Mouse (Mus musculus) MEL (cell line): ENCODE data around the gene Mchr1. TPM values are rescaled to one million over a fixed set of nuclear protein-coding genes. Genes with fewer than 3 reads are reported as not detected.

ENCODE experiments used
- DNase-seq: peaks from one replicate; pipeline ENCODE4 v3.0.0; 2011; ENCODE audit warnings: low read depth, low spot score
- H3K27ac ChIP-seq: 2 replicates; pipeline ENCODE4 v1.5.1; 2012; ENCODE audit warnings: low read depth, mild to moderate bottlenecking, control low read depth, low read length, moderate library complexity; ENCODE audit not compliant: control insufficient read depth
- H3K27me3 ChIP-seq, 2 experiments: fragments of 150-350 bp in 1 of 2; sonication (generic) in 1 of 2; 2 replicates each; pipeline ENCODE4 v1.6.1; 2012; ENCODE audit warnings: low read length in 2 of 2, mild to moderate bottlenecking in 2 of 2, improper control_type of control experiment in 1 of 2, moderate library complexity in 1 of 2; ENCODE audit not compliant: insufficient read depth in 2 of 2, control insufficient read depth in 1 of 2
- H3K36me3 ChIP-seq, 2 experiments: 2 replicates each; pipeline ENCODE4 v1.6.1; 2012 to 2014; ENCODE audit warnings: low read length in 2 of 2, improper control_type of control experiment in 1 of 2, inconsistent platforms in 1 of 2, mild to moderate bottlenecking in 1 of 2; ENCODE audit not compliant: insufficient read depth in 2 of 2, control insufficient read depth in 1 of 2
- H3K4me1 ChIP-seq, 2 experiments: fragments of 150-350 bp in 1 of 2; sonication (generic) in 1 of 2; 2 replicates each; pipeline ENCODE4 v1.6.1; 2012; ENCODE audit warnings: low read length in 2 of 2, improper control_type of control experiment in 1 of 2, mild to moderate bottlenecking in 1 of 2; ENCODE audit not compliant: insufficient read depth in 2 of 2, control insufficient read depth in 1 of 2
- H3K4me3 ChIP-seq, 2 experiments: fragments of 150-350 bp in 1 of 2; sonication (generic) in 1 of 2; 2 replicates each; pipeline ENCODE4 v1.5.1; 2012; ENCODE audit warnings: low read depth in 2 of 2, low read length in 2 of 2, mild to moderate bottlenecking in 2 of 2, moderate library complexity in 2 of 2, control low read depth in 1 of 2, improper control_type of control experiment in 1 of 2; ENCODE audit not compliant: control insufficient read depth in 1 of 2, insufficient read depth in 1 of 2
- H3K79me2 ChIP-seq: 2 replicates; pipeline ENCODE4 v1.6.1; 2012; ENCODE audit warnings: mild to moderate bottlenecking, low read length, moderate library complexity; ENCODE audit not compliant: control insufficient read depth, poor library complexity, insufficient read depth
- H3K9ac ChIP-seq: 2 replicates; pipeline ENCODE4 v1.6.1; 2012; ENCODE audit warnings: low read depth, mild to moderate bottlenecking, control low read depth, low read length, moderate library complexity; ENCODE audit not compliant: control insufficient read depth, poor library complexity, severe bottlenecking
- H3K9me3 ChIP-seq: fragments of 150-350 bp; sonication (generic); replicated peaks from 2 replicates; pipeline ENCODE4 v1.6.1; 2012; ENCODE audit warnings: mild to moderate bottlenecking, low read length, improper control_type of control experiment, moderate library complexity; ENCODE audit not compliant: insufficient read depth
- CHD2 ChIP-seq: IDR thresholded peaks from 2 replicates; pipeline ENCODE4 v1.6.1; 2011; ENCODE audit warnings: low read length, improper control_type of control experiment
- CTCF ChIP-seq, 3 experiments: IDR thresholded peaks in 2 of 3; conservative IDR thresholded peaks in 1 of 3; 2 replicates each; pipeline ENCODE4 v1.5.1; 2011 to 2012; ENCODE audit warnings: low read length in 3 of 3, low read depth in 2 of 3, mild to moderate bottlenecking in 2 of 3, improper control_type of control experiment in 1 of 3, inconsistent platforms in 1 of 3, mixed read lengths in 1 of 3, moderate library complexity in 1 of 3; ENCODE audit not compliant: control insufficient read depth in 1 of 3, insufficient read depth in 1 of 3, poor library complexity in 1 of 3, severe bottlenecking in 1 of 3
- E2F4 ChIP-seq: IDR thresholded peaks from 2 replicates; pipeline ENCODE4 v1.6.1; 2011; ENCODE audit warnings: low read depth, low read length, improper control_type of control experiment, borderline replicate concordance
- ELF1 ChIP-seq: IDR thresholded peaks from 2 replicates; pipeline ENCODE4 v1.6.1; 2014; ENCODE audit warnings: low read depth, mild to moderate bottlenecking, inconsistent platforms, low read length, improper control_type of control experiment, moderate library complexity
- ETS1 ChIP-seq: IDR thresholded peaks from 2 replicates; pipeline ENCODE4 v1.6.1; 2012; ENCODE audit warnings: low read depth, mild to moderate bottlenecking, inconsistent platforms, low read length, improper control_type of control experiment, moderate library complexity
- MAZ ChIP-seq: IDR thresholded peaks from 2 replicates; pipeline ENCODE4 v1.6.1; 2012; ENCODE audit warnings: low read depth, mild to moderate bottlenecking, inconsistent platforms, low read length, improper control_type of control experiment
- MEF2A ChIP-seq: IDR thresholded peaks from 2 replicates; pipeline ENCODE4 v1.6.1; 2014; ENCODE audit warnings: low read depth, mild to moderate bottlenecking, inconsistent platforms, low read length, improper control_type of control experiment; ENCODE audit not compliant: poor library complexity, insufficient replicate concordance, severe bottlenecking; ENCODE audit errors: extremely low read depth
- MXI1 ChIP-seq: IDR thresholded peaks from 2 replicates; pipeline ENCODE4 v1.6.1; 2011; ENCODE audit warnings: mild to moderate bottlenecking, low read depth, low read length, improper control_type of control experiment
- NRF1 ChIP-seq: IDR thresholded peaks from 2 replicates; pipeline ENCODE4 v1.6.1; 2014; ENCODE audit warnings: low read depth, mild to moderate bottlenecking, inconsistent platforms, low read length, improper control_type of control experiment, moderate library complexity; ENCODE audit not compliant: poor library complexity, insufficient read depth, severe bottlenecking
- POLR2A ChIP-seq, 2 experiments: IDR thresholded peaks; 2 replicates each; pipeline ENCODE4 v1.6.1; 2011 to 2012; ENCODE audit warnings: low read length in 2 of 2, mild to moderate bottlenecking in 2 of 2, control low read depth in 1 of 2, improper control_type of control experiment in 1 of 2, low read depth in 1 of 2, moderate library complexity in 1 of 2; ENCODE audit not compliant: control insufficient read depth in 1 of 2, insufficient read depth in 1 of 2, poor library complexity in 1 of 2
- POLR2AphosphoS2 ChIP-seq: IDR thresholded peaks from 2 replicates; pipeline ENCODE4 v1.6.1; 2011; ENCODE audit warnings: low read length, improper control_type of control experiment
- POLR2AphosphoS5 ChIP-seq: IDR thresholded peaks from 2 replicates; pipeline ENCODE4 v1.6.1; 2012; ENCODE audit warnings: low read depth, borderline replicate concordance, mild to moderate bottlenecking, inconsistent platforms, low read length, moderate library complexity, mixed read lengths
- RAD21 ChIP-seq: IDR thresholded peaks from 2 replicates; pipeline ENCODE4 v1.6.1; 2011; ENCODE audit warnings: mild to moderate bottlenecking, low read depth, low read length, improper control_type of control experiment
- RCOR1 ChIP-seq: IDR thresholded peaks from 2 replicates; pipeline ENCODE4 v1.6.1; 2012; ENCODE audit warnings: low read depth, mild to moderate bottlenecking, inconsistent platforms, low read length, improper control_type of control experiment
- TCF12 ChIP-seq: IDR thresholded peaks from 2 replicates; pipeline ENCODE4 v1.6.1; 2014; ENCODE audit warnings: low read depth, mild to moderate bottlenecking, inconsistent platforms, low read length, improper control_type of control experiment, moderate library complexity
- USF1 ChIP-seq: IDR thresholded peaks from 2 replicates; pipeline ENCODE4 v1.6.1; 2014; ENCODE audit warnings: low read depth, mild to moderate bottlenecking, inconsistent platforms, low read length, improper control_type of control experiment, moderate library complexity
- USF2 ChIP-seq, 2 experiments: IDR thresholded peaks; 2 replicates each; pipeline ENCODE4 v1.6.1; 2011 to 2012; ENCODE audit warnings: improper control_type of control experiment in 2 of 2, low read length in 2 of 2, borderline replicate concordance in 1 of 2, inconsistent platforms in 1 of 2, low read depth in 1 of 2, mild to moderate bottlenecking in 1 of 2; ENCODE audit not compliant: insufficient read depth in 1 of 2
- ZC3H11A ChIP-seq: IDR thresholded peaks from 2 replicates; pipeline ENCODE4 v1.6.1; 2012; ENCODE audit warnings: low read depth, mild to moderate bottlenecking, inconsistent platforms, low read length, improper control_type of control experiment
- ZKSCAN1 ChIP-seq: IDR thresholded peaks from 2 replicates; pipeline ENCODE4 v1.6.1; 2012; ENCODE audit warnings: low read depth, mild to moderate bottlenecking, inconsistent platforms, low read length, improper control_type of control experiment, moderate library complexity
- ZMIZ1 ChIP-seq: IDR thresholded peaks from 2 replicates; pipeline ENCODE4 v1.6.1; 2012; ENCODE audit warnings: low read depth, mild to moderate bottlenecking, inconsistent platforms, low read length, improper control_type of control experiment, moderate library complexity
- polyA plus RNA-seq, 2 experiments: library from polyadenylated mRNA; stranded (reverse) in 1 of 2; unstranded in 1 of 2; fragments of >175 nt in 1 of 2; fragments of >200 nt in 1 of 2; gene quantifications; 2 replicates each; pipeline versions ENCODE4 v1.2.1 to v1.2.4; 2012; ENCODE audit warnings: low replicate concordance in 2 of 2, low read depth in 1 of 2; ENCODE audit not compliant: insufficient read length in 2 of 2, insufficient read depth in 1 of 2, missing spikeins in 1 of 2
- total RNA-seq: library from RNA; depleted of rRNA; stranded (reverse); fragments of 300-350 nt; gene quantifications from 2 replicates; pipeline ENCODE4 v1.2.3, GENCODE M21; 2012

Gene Mchr1
- total and polyA plus RNA-seq, 3 experiments: not detected

DNA sequence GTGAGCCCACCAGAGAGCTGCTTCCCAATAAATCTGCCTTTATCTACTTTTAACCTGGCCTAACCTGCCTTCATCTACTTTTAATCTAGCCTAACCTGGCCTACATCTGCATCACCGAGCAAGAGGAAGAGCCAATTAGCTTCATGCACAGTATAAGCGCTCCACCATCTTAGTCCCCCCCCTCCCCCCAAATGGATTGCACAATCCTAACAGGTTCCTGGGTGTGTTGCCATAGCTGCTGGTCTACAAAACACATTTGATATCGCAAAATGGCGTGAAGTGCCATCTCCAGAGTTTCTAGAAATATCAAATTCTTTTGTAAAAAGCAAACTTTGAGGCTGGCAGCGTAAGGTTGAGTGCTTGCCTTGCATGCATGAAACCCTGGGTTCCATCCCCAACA lies 24.0 kb downstream of the Mchr1 start:
- no peaks in the 10 kb centered on the region for H3K36me3 ChIP-seq
- TF ChIP-seq ZC3H11A: no peak
- TF ChIP-seq USF1: no peak
- no peak for TF ChIP-seq NRF1
- TF ChIP-seq CHD2: no peak
- TF ChIP-seq POLR2AphosphoS5: no peak
- no peak for TF ChIP-seq CTCF (IDR thresholded peaks at IDR 0.05 in 2 of 3, conservative IDR thresholded peaks at IDR 0.05 in 1 of 3; ENCODE audit: control insufficient read depth in 1 of 3, insufficient read depth in 1 of 3, low read depth in 2 of 3, low read length in 3 of 3, poor library complexity in 1 of 3, severe bottlenecking in 1 of 3)
- TF ChIP-seq ELF1: no peak
- TF ChIP-seq POLR2AphosphoS2: no peak
- no peak for TF ChIP-seq TCF12
- TF ChIP-seq POLR2A (IDR thresholded peaks at IDR 0.05; ENCODE audit: control insufficient read depth in 1 of 2, insufficient read depth in 1 of 2, low read depth in 1 of 2, low read length in 2 of 2, poor library complexity in 1 of 2): no peak
- TF ChIP-seq, all 39 proteins: peak for 0
- Histone ChIP-seq H3K4me3 (no peak overlapping the region), H3K27ac (no peak overlapping the region), H3K9me3 (no peaks in the 10 kb centered on the region), H3K4me1 (no peaks in the 10 kb centered on the region), H3K79me2 (no peaks in the 10 kb centered on the region), H3K27me3 (peaks cover 5 to 6% of the 10 kb centered on the region in 2 experiments), H3K9ac (no peak overlapping the region)
- DNase-seq: no peak

DNA sequence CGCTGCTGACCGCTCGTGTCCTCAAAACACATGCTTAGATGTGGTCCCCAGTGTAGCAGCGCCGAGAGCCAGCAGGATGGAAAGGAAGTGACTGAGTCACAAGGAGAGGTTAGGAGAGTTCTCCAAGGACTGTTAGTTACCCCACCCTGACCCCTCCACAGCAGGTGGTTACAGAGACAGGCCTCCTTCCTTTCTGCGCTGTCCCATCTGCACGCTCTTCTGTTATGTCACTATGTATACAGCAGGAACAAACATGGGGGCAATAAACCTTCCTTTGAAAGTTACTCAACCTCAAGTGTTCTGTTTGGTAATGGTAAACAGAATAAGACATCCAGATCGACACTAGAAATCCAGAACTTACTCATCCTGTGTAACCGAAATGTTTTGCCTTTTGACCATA lies 24.9 kb downstream of the Mchr1 start:
- Histone ChIP-seq H3K9me3 (no peaks in the 10 kb centered on the region), H3K36me3 (no peaks in the 10 kb centered on the region), H3K27me3 (peaks cover 3 to 6% of the 10 kb centered on the region in 2 experiments), H3K27ac (no peak overlapping the region), H3K9ac (no peak overlapping the region), H3K79me2 (no peaks in the 10 kb centered on the region), H3K4me3 (no peak overlapping the region), H3K4me1 (no peaks in the 10 kb centered on the region)
- no peak for DNase-seq
- no peak for TF ChIP-seq ETS1
- no peak for TF ChIP-seq RAD21
- TF ChIP-seq ZKSCAN1: no peak
- no peak for TF ChIP-seq E2F4
- no peak for TF ChIP-seq POLR2A (IDR thresholded peaks at IDR 0.05; ENCODE audit: control insufficient read depth in 1 of 2, insufficient read depth in 1 of 2, low read depth in 1 of 2, low read length in 2 of 2, poor library complexity in 1 of 2)
- TF ChIP-seq RCOR1: no peak
- TF ChIP-seq USF1: no peak
- TF ChIP-seq ZC3H11A: no peak
- no peak for TF ChIP-seq MAZ
- no peak for TF ChIP-seq POLR2AphosphoS2
- no peak for TF ChIP-seq CTCF (IDR thresholded peaks at IDR 0.05 in 2 of 3, conservative IDR thresholded peaks at IDR 0.05 in 1 of 3; ENCODE audit: control insufficient read depth in 1 of 3, insufficient read depth in 1 of 3, low read depth in 2 of 3, low read length in 3 of 3, poor library complexity in 1 of 3, severe bottlenecking in 1 of 3)
- TF ChIP-seq USF2 (IDR thresholded peaks at IDR 0.05; ENCODE audit: borderline replicate concordance in 1 of 2, insufficient read depth in 1 of 2, low read depth in 1 of 2, low read length in 2 of 2): no peak
- no peak for TF ChIP-seq MXI1
- no peak for TF ChIP-seq ZMIZ1
- TF ChIP-seq ELF1: no peak
- TF ChIP-seq MEF2A: no peak
- TF ChIP-seq TCF12: no peak
